Mouse (Mus musculus): ENCODE results near the gene Tgfb1.

- no peak for TF ChIP-seq CTCF (IDR thresholded peaks at IDR 0.05)
- no peak for TF ChIP-seq EP300 (IDR thresholded peaks at IDR 0.05)
Observed at GRCm38 (mm10) chr7:25674719-25675300, 12.0 kb upstream of the Tgfb1 start, which contains the start of gene Tmem91.

All from lung, postnatal 0 days (tissue).